Mouse (Mus musculus): ENCODE data around the gene Spdye4c. TPM values are rescaled to one million over a fixed set of nuclear protein-coding genes. Genes with fewer than 3 reads are reported as not detected.

Gene Spdye4c
- total RNA-seq (2022): not detected

- no peak for DNase-seq (ENCODE audit: low spot score in 2 of 2)
Observed at GRCm38 (mm10) chr2:128590909-128591308, at the start of gene Spdye4c. Gene Spdye4c (plus strand): TSS chr2:128591209.

DNA sequence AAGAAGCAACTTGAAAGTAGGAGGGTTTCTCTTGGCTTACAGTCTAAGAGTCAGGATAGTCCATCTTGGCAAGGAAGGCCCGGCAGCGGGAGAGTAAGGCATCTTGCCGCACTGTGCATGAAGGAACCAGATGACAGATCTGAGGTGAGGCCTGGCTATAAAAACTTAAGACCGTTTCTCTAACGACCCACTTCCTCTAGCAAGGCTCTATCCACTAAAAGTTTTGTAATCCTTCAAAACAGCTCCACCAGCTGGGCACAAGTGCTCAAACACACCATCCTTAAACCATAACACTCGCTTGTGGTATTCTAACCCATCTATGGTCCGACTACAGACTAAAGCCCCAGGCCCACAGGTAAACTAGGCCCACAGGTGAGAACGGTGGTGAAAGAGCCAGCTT, 47.5 kb upstream of the Spdye4c start:
- DNase-seq (ENCODE audit: low spot score in 2 of 2): no peak

GRCm38 (mm10) chr2:128544421-128545137, 46.4 kb upstream of the Spdye4c start:
- DNase-seq (ENCODE audit: low spot score in 2 of 2): no peak

GRCm38 (mm10) chr2:128545447-128545846, 45.6 kb upstream of the Spdye4c start:
- DNase-seq (ENCODE audit: low spot score in 2 of 2): no peak

GRCm38 (mm10) chr2:128547079-128547478, 43.9 kb upstream of the Spdye4c start:
- DNase-seq (ENCODE audit: low spot score in 2 of 2): no peak

DNA sequence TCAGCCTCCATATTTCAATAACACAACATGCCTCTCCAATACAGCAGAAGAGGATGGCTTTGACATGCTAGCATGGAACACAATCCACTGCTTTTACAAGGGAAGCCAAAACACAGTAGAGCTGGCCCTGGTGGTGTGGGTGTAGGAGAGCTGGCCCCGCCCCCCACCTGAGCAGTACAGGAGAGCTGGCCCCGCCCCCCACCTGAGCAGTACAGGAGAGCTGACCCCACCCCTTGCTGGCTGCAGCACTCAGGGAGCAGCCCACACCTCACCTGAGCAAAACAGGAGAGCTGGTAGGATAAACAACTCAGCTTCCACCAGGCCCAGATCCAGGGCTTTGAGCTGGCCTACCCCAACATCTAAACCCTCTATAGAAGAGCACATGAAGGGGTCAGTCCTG, 42.7 kb upstream of the Spdye4c start:
- DNase-seq (ENCODE audit: low spot score in 2 of 2): no peak

DNA sequence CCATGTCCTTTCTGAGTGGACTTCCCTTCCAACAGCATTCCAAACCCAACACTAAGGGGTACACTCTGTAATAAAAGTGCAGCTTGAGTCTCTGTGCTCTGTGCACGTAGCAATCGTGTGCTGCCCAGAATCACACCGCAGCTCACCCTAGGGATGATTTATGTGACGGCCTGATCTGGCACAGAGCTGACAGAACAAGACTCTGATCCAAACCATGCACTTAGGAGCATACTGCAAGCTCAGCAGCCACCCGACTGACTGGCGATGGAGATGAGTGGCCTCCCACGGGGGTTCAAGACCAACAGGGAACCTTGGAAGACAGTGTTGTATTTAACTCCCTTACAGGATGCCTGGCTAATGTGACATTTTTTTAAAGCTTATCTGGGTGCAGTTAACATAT, 41.4 kb upstream of the Spdye4c start:
- DNase-seq (ENCODE audit: low spot score in 2 of 2): no peak

- no peak for DNase-seq (ENCODE audit: low spot score in 2 of 2)
Observed at GRCm38 (mm10) chr2:128549963-128550362, 41.0 kb upstream of the Spdye4c start.

- no peak for DNase-seq (ENCODE audit: low spot score in 2 of 2)
Observed at GRCm38 (mm10) chr2:128552080-128552791, 38.8 kb upstream of the Spdye4c start.

GRCm38 (mm10) chr2:128552798-128553720, 38.0 kb upstream of the Spdye4c start:
- no peak for DNase-seq (ENCODE audit: low spot score in 2 of 2)

DNA sequence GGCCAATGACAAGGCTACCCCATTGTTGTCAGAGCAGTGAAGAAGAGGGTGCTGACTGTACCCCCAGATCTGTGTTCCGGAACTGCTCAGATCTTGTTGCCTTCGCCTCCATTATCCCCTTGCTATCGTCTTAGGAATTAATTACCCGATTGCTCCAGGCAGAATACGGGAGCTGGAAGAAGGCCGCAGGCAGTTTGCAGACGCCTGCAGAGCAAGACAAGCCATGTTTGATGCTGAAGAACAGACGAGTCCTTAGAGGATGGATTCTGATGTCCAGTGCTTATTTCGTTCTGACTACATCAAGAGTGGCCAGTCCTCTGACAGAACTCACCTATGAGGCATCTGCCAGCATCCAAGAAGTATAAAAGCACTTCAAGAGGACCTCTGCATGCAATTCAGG, 35.9 kb upstream of the Spdye4c start:
- no peak for DNase-seq (ENCODE audit: low spot score in 2 of 2)

DNA sequence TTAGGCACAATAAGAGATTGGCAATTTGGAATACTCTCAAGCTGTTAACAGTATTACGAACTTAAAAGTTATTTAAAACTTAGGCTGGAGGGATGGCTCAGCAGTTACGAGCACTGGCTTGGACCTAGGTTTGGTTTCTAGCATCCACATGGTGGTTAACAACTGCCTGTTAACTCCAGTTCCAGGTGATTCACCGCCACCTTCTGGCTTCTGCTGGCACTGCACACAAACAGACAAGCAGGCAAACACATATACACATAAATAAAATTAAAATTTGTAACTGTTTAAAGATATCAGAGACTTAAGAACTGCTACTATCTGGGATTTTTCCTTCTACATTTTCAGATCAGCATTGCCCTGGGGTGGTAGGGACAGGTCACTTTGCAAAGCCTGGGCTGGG, 26.8 kb upstream of the Spdye4c start:
- DNase-seq (ENCODE audit: low spot score in 2 of 2): no peak

DNA sequence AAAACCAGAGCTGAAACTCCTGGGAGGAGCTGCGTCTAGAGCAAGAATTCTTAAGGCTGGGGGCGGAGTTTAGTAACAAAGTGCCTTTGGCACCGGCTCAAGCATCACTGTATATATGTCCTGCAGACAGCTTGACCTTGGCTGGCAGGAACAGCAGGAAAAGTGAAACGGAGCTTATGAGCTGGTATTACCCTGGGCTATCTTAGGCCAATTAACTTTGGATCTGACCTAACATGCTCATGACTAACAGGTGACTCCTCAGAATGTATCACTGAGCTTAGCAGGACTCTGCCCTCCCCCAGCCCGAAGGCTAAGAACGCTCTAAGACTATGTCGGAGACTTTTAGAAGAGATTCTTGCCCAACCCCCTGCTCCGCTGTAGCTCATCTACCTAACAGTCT, 25.1 kb upstream of the Spdye4c start:
- no peak for DNase-seq (ENCODE audit: low spot score in 2 of 2)

GRCm38 (mm10) chr2:128566304-128567147, 24.5 kb upstream of the Spdye4c start:
- no peak for DNase-seq (ENCODE audit: low spot score in 2 of 2)

- no peak for DNase-seq (ENCODE audit: low spot score in 2 of 2)
Observed at GRCm38 (mm10) chr2:128568018-128568417, 23.0 kb upstream of the Spdye4c start.

DNA sequence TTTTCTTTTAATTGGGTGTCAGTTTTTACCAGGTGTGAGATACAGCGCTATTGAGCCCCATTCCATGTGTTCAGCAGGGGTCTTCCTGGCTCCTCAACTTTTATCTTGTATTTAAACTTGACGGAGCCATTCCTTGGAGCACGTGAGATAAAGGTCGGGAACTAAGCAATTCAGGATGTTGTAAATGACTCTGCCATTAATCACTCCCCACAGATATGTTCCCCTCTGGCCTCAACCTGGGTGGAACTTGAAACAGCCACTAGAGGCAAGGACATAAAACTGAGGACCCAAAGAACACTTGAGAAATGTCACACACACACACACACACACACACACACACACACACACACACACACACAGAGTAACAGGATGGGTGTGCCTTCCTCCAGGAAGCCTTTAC, 22.5 kb upstream of the Spdye4c start:
- DNase-seq (ENCODE audit: low spot score in 2 of 2): no peak

- DNase-seq (ENCODE audit: low spot score in 2 of 2): no peak
Observed at GRCm38 (mm10) chr2:128571001-128571400, 20.0 kb upstream of the Spdye4c start.

- DNase-seq (ENCODE audit: low spot score in 2 of 2): peak; percentile 63 to 88
Observed at GRCm38 (mm10) chr2:128572726-128573624, 18.0 kb upstream of the Spdye4c start.

- DNase-seq (ENCODE audit: low spot score in 2 of 2): no peak
Observed at GRCm38 (mm10) chr2:128582881-128583280, 8.1 kb upstream of the Spdye4c start.

GRCm38 (mm10) chr2:128592301-128592700, 1.3 kb downstream of the Spdye4c start:
- no peak for DNase-seq (ENCODE audit: low spot score in 2 of 2)
